Mouse (Mus musculus) hindbrain, embryonic 12.5 days (tissue): Measurements from ENCODE around the gene Ptpn3. TPM values are rescaled to one million over a fixed set of nuclear protein-coding genes. Genes with fewer than 3 reads are reported as not detected.

ENCODE experiments used
- ATAC-seq: fragments of 200-750 bp; cut with Nextera tagmentation; 2 replicates; pipeline ENCODE4 v1.8.0; 2017; ENCODE audit warnings: moderate TSS enrichment; ENCODE audit not compliant: low FRiP score
- H3K27ac ChIP-seq: fragments of 300-500 bp; sonication (generic); 2 replicates; pipeline ENCODE4 v1.5.1; 2016; ENCODE audit warnings: mild to moderate bottlenecking
- H3K27me3 ChIP-seq: fragments of 300-500 bp; sonication (generic); 2 replicates; pipeline ENCODE4 v1.6.1; 2016; ENCODE audit warnings: mild to moderate bottlenecking
- H3K36me3 ChIP-seq: fragments of 300-500 bp; sonication (generic); 2 replicates; pipeline ENCODE4 v1.6.1; 2016; ENCODE audit warnings: mild to moderate bottlenecking
- H3K4me1 ChIP-seq: fragments of 300-500 bp; sonication (generic); 2 replicates; pipeline ENCODE4 v1.6.1; 2016
- H3K4me2 ChIP-seq: fragments of 300-500 bp; sonication (generic); replicated peaks from 2 replicates; pipeline ENCODE4 v1.6.1; 2016; ENCODE audit warnings: mild to moderate bottlenecking
- H3K4me3 ChIP-seq: fragments of 300-500 bp; sonication (generic); 2 replicates; pipeline ENCODE4 v1.5.1; 2016; ENCODE audit warnings: mild to moderate bottlenecking
- H3K9ac ChIP-seq: fragments of 300-500 bp; sonication (generic); 2 replicates; pipeline ENCODE4 v1.6.1; 2016; ENCODE audit warnings: mild to moderate bottlenecking, moderate library complexity
- H3K9me3 ChIP-seq: fragments of 300-500 bp; sonication (generic); replicated peaks from 2 replicates; pipeline ENCODE4 v1.6.1; 2016; ENCODE audit warnings: mild to moderate bottlenecking
- WGBS: fragments of 180-500 bp; shearing (Covaris S2); methylation state at CpG from one replicate; pipeline ENCODE4 v1.1.7; 2016; 5-methylcytosine and 5-hydroxymethylcytosine counted together
- polyA plus RNA-seq: library from polyadenylated mRNA; unstranded; fragments of >200 nt; fragmentation: Nextera tagmentation; extraction: Ambion mirVana; gene quantifications from 2 replicates; pipeline ENCODE4 v1.2.1, GENCODE M21; 2016

Gene Ptpn3
- polyA plus RNA-seq, 1 experiment from 2014 or later: 2.2 TPM

DNA sequence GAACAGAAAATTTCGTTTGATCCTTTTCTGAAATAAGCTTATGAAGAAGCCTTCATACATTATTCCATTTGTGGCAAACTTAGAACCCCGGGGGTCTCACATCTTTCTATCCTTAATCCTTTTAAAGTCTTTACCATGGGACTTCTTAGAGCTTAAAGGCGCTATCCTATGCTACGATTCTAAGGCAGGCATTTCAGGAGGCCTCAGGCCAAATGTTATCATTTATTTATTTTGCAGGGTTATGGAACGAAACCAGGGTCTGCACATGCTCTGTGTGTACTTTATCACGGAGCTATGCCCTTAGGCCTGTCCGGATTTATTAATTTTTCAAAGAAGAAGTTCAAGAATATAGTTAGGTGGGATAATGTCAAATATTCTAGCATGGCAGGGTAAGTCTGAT, 67.3 kb downstream of the Ptpn3 start:
- no peak for ATAC-seq
- Histone ChIP-seq H3K9me3 (no peaks in the 10 kb centered on the region), H3K4me1 (no peaks in the 10 kb centered on the region; the same call in 1 of the 2 replicates), H3K9ac (no peak overlapping the region), H3K27ac (no peak overlapping the region), H3K27me3 (no peaks in the 10 kb centered on the region), H3K4me2 (no peak overlapping the region), H3K4me3 (no peak overlapping the region), H3K36me3 (no peaks in the 10 kb centered on the region)
- 88% methylated on average over 7 of the region's 7 CpGs for WGBS

DNA sequence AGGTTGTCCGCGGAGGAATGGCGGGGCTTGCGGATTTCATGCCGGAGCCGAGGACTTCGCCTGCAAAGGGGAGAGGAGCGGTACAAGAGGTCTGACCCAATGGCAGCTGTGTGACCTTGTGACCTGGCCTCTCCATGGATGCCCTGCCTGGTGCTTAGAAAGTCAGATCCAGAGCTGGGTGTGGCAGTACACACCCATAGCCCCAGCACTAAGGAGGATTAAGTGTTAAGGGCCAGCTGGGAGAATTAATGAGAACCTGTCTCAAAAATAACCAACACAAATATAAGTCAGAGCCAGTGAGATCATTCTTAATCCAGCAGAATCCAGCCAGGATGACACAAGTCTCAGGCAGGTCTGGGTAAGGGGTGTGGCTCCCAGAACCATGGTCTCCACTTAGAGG, 69.2 kb downstream of the Ptpn3 start:
- H3K36me3 ChIP-seq: no peaks in the 10 kb centered on the region
- H3K4me3 ChIP-seq: no peak overlapping the region
- H3K27ac ChIP-seq: no peak overlapping the region
- H3K9me3 ChIP-seq: no peaks in the 10 kb centered on the region
- no peak for ATAC-seq
- peaks cover 5% of the 10 kb centered on the region; the same call in 1 of the 2 replicates for H3K4me1 ChIP-seq
- H3K9ac ChIP-seq: no peak overlapping the region
- 83% methylated on average over 8 of the region's 8 CpGs for WGBS
- no peak overlapping the region for H3K4me2 ChIP-seq
- H3K27me3 ChIP-seq: no peaks in the 10 kb centered on the region

- 88% methylated on average over 9 of the region's 9 CpGs for WGBS
- H3K27ac ChIP-seq: no peak overlapping the region
- no peak overlapping the region for H3K4me2 ChIP-seq
- no peaks in the 10 kb centered on the region for H3K27me3 ChIP-seq
- H3K36me3 ChIP-seq: no peaks in the 10 kb centered on the region
- H3K9ac ChIP-seq: no peak overlapping the region
- peaks cover 5% of the 10 kb centered on the region; the same call in 1 of the 2 replicates for H3K4me1 ChIP-seq
- no peak for ATAC-seq
- no peak overlapping the region for H3K4me3 ChIP-seq
- no peaks in the 10 kb centered on the region for H3K9me3 ChIP-seq
Observed at GRCm38 (mm10) chr4:57231323-57231722, 70.3 kb downstream of the Ptpn3 start.

DNA sequence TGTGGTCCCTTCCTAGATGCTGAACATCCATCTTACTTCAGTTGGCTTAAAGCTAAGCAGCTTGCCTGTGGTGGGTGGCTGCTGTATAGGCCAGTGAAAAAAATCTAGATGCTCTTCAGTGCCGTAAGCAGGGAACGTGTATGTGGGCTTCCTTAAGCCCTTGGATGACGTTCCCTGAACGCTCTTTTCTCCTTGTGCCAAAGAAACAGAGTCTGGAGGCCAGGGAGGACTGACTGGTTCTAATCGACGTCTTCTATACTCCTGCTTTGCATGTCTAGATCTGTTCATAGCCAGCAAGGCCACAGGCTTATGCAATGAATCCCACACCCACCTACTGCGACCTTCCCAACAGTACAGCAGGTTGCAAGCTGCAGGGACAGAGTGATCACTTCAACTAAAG, 71.3 kb downstream of the Ptpn3 start:
- Histone ChIP-seq H3K9me3 (no peaks in the 10 kb centered on the region), H3K36me3 (no peaks in the 10 kb centered on the region), H3K4me2 (no peak overlapping the region), H3K27ac (no peak overlapping the region), H3K9ac (no peak overlapping the region), H3K27me3 (no peaks in the 10 kb centered on the region), H3K4me3 (no peak overlapping the region), H3K4me1 (peaks cover 5% of the 10 kb centered on the region; the same call in 1 of the 2 replicates)
- no peak for ATAC-seq
- WGBS: 77% methylated on average over 7 of the region's 7 CpGs

GRCm38 (mm10) chr4:57228601-57229520, 72.8 kb downstream of the Ptpn3 start:
- H3K9ac ChIP-seq: no peak overlapping the region
- 68% methylated on average over 18 of the region's 18 CpGs for WGBS
- no peaks in the 10 kb centered on the region for H3K9me3 ChIP-seq
- H3K27me3 ChIP-seq: no peaks in the 10 kb centered on the region
- peaks cover 5% of the 10 kb centered on the region; the same call in 1 of the 2 replicates for H3K4me1 ChIP-seq
- no peak overlapping the region for H3K27ac ChIP-seq
- no peak for ATAC-seq
- H3K4me2 ChIP-seq: no peak overlapping the region
- no peaks in the 10 kb centered on the region for H3K36me3 ChIP-seq
- no peak overlapping the region for H3K4me3 ChIP-seq

- no peaks in the 10 kb centered on the region for H3K27me3 ChIP-seq
- H3K9me3 ChIP-seq: no peaks in the 10 kb centered on the region
- H3K4me3 ChIP-seq: no peak overlapping the region
- H3K9ac ChIP-seq: no peak overlapping the region
- no peak overlapping the region for H3K27ac ChIP-seq
- H3K4me2 ChIP-seq: no peak overlapping the region
- H3K36me3 ChIP-seq: no peaks in the 10 kb centered on the region
- peaks cover 5% of the 10 kb centered on the region; the same call in 1 of the 2 replicates for H3K4me1 ChIP-seq
- no peak for ATAC-seq
- WGBS: 92% methylated on average over 2 of the region's 2 CpGs
Observed at GRCm38 (mm10) chr4:57224776-57225175, 76.9 kb downstream of the Ptpn3 start.

DNA sequence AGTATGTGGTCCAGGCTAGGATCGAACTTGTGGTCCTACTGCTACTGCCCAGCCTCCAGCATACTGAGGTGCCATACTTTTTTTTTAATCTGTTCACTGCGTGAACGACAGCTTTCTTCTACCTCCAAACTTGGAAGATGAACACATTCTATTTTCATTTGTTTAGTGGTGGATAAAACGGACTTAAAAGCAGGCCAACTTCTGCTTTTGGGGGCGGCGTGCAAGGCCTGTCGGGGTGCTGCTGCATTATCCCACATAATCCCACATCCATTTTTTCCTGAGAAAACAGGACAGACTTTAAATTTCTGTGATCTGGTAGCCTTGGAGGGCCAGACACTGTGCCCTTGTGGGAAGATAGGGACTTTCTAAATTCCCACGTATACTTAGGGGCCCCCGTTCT, 83.9 kb downstream of the Ptpn3 start:
- H3K27ac ChIP-seq: no peak overlapping the region
- no peaks in the 10 kb centered on the region for H3K9me3 ChIP-seq
- 93% methylated on average over 9 of the region's 9 CpGs for WGBS
- H3K4me2 ChIP-seq: no peak overlapping the region
- no peak for ATAC-seq
- no peaks in the 10 kb centered on the region for H3K36me3 ChIP-seq
- H3K4me1 ChIP-seq: no peaks in the 10 kb centered on the region; the same call in 1 of the 2 replicates
- H3K4me3 ChIP-seq: no peak overlapping the region
- H3K27me3 ChIP-seq: no peaks in the 10 kb centered on the region
- no peak overlapping the region for H3K9ac ChIP-seq

DNA sequence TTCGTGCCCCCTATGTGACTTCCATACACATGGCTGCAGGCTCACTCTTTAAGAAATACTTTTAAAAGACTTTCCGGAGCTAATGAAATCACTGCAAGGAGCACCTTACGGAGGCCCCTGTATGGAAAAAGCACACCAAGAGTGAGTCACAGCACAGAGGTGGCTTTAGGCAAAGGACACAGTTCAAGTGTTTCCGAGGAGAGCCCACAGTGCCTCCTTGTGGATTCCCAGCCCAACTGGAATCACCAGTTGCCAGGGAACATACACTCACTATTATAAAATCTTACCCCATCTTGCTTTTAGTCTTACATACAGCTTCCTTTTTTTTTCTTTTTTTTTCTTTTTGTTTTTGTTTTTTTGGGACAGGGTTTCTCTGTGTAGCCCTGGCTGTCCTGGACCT, 85.1 kb downstream of the Ptpn3 start:
- Histone ChIP-seq H3K9me3 (no peaks in the 10 kb centered on the region), H3K27me3 (no peaks in the 10 kb centered on the region), H3K9ac (no peak overlapping the region), H3K4me1 (no peaks in the 10 kb centered on the region; the same call in 1 of the 2 replicates), H3K4me2 (no peak overlapping the region), H3K27ac (no peak overlapping the region), H3K36me3 (no peaks in the 10 kb centered on the region), H3K4me3 (no peak overlapping the region)
- 94% methylated on average over 4 of the region's 4 CpGs for WGBS
- ATAC-seq: no peak

DNA sequence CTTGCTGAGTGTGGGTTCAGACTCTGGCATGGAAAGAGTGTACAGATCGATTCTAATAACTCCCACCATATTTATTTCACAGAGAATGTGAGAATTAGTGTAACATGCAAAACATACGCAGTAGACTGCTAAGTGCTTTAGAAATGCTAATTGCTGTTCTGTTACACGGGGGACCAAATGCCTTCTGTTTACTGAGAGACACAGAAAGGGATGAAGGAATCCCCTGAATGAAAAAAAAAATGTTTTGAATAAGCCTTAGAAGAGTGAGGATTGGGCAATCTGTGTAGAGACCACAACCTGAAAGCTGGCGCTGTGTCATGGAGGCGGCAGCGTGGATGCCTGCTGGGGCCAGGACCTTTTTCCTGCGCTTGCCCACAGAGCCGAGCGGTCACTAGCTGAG, 86.8 kb downstream of the Ptpn3 start:
- H3K27ac ChIP-seq: no peak overlapping the region
- no peaks in the 10 kb centered on the region; the same call in 1 of the 2 replicates for H3K4me1 ChIP-seq
- ATAC-seq: no peak
- H3K36me3 ChIP-seq: no peaks in the 10 kb centered on the region
- H3K27me3 ChIP-seq: no peaks in the 10 kb centered on the region
- H3K4me2 ChIP-seq: no peak overlapping the region
- WGBS: 76% methylated on average over 9 of the region's 9 CpGs
- no peak overlapping the region for H3K4me3 ChIP-seq
- no peaks in the 10 kb centered on the region for H3K9me3 ChIP-seq
- no peak overlapping the region for H3K9ac ChIP-seq

- ATAC-seq: no peak
- H3K9me3 ChIP-seq: no peaks in the 10 kb centered on the region
- WGBS: 67% methylated on average over 3 of the region's 3 CpGs
Observed at GRCm38 (mm10) chr4:57214114-57214513, 87.5 kb downstream of the Ptpn3 start.

GRCm38 (mm10) chr4:57211706-57212105, 89.9 kb downstream of the Ptpn3 start:
- Histone ChIP-seq H3K4me2 (no peak overlapping the region), H3K4me1 (no peaks in the 10 kb centered on the region; the same call in 1 of the 2 replicates), H3K27me3 (no peaks in the 10 kb centered on the region), H3K27ac (no peak overlapping the region), H3K9ac (no peak overlapping the region), H3K36me3 (no peaks in the 10 kb centered on the region), H3K9me3 (no peaks in the 10 kb centered on the region), H3K4me3 (no peak overlapping the region)
- ATAC-seq: no peak
- 79% methylated on average over 2 of the region's 2 CpGs for WGBS

More at GRCm38 (mm10) chr4:57214114-57214513, 87.5 kb downstream of the Ptpn3 start:
- H3K27me3 ChIP-seq: no peaks in the 10 kb centered on the region
- no peak overlapping the region for H3K4me2 ChIP-seq
- H3K4me3 ChIP-seq: no peak overlapping the region
- no peaks in the 10 kb centered on the region; the same call in 1 of the 2 replicates for H3K4me1 ChIP-seq
- no peaks in the 10 kb centered on the region for H3K36me3 ChIP-seq
- no peak overlapping the region for H3K9ac ChIP-seq
- no peak overlapping the region for H3K27ac ChIP-seq

DNA sequence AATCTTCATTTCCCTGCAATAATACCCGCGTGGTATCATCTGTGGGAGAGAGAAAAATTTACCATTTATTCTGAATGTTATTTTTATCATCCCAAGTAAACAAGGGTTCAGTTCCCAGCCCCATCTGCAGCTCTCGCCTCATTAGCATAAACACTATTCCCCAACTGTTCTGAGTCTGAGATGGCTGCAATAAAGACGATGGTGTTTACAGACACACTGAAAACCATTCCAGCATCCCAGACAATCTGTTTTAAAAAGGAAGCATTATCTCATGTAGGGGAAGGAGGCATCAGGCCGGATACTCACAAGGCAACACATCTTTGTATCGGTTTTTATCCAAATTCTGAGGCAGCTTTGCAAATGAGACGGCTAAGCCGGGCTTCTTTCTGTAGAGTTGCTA, 95.7 kb downstream of the Ptpn3 start:
- H3K4me3 ChIP-seq: no peak overlapping the region
- H3K9ac ChIP-seq: no peak overlapping the region
- 82% methylated on average over 8 of the region's 8 CpGs for WGBS
- H3K27ac ChIP-seq: no peak overlapping the region
- H3K36me3 ChIP-seq: no peaks in the 10 kb centered on the region
- H3K9me3 ChIP-seq: no peaks in the 10 kb centered on the region
- peaks cover 12% of the 10 kb centered on the region; the same call in 1 of the 2 replicates for H3K4me1 ChIP-seq
- ATAC-seq: no peak
- H3K4me2 ChIP-seq: no peak overlapping the region
- H3K27me3 ChIP-seq: no peaks in the 10 kb centered on the region

GRCm38 (mm10) chr4:57204780-57205179, 96.9 kb downstream of the Ptpn3 start:
- ATAC-seq: no peak
- Histone ChIP-seq H3K9me3 (no peaks in the 10 kb centered on the region), H3K4me1 (peaks cover 12% of the 10 kb centered on the region; the same call in 1 of the 2 replicates), H3K4me2 (no peak overlapping the region), H3K27ac (no peak overlapping the region), H3K27me3 (no peaks in the 10 kb centered on the region), H3K9ac (no peak overlapping the region), H3K4me3 (no peak overlapping the region), H3K36me3 (no peaks in the 10 kb centered on the region)
- 90% methylated on average over 11 of the region's 11 CpGs for WGBS
